Mouse (Mus musculus): ENCODE data around the gene Ttll12.

GRCm38 (mm10) chr15:83538855-83539254 is 56.1 kb downstream of the Ttll12 start:
- TF ChIP-seq EP300 (IDR thresholded peaks at IDR 0.05; ENCODE audit: insufficient read depth, low read depth, low read length) (no peak), CTCF (IDR thresholded peaks at IDR 0.05) (no peak)
